Comparison of ENCODE assay signal across 29 mouse cellular contexts in genomic region chr6:134617589-134617988, GRCm38 (mm10). TPM values are rescaled to one million over a fixed set of nuclear protein-coding genes. Genes with fewer than 3 reads are reported as not detected.
DNase-seq lines count a peak whose midpoint lies in the region; TF ChIP-seq lines count a peak whose summit lies in the region.
"Had no signal": no experiment of that assay in that cellular context is flagged by ENCODE, and none has a peak within 500 bp of the region (broad histone marks: within the 10 kb centered on the region; RNA-seq: fewer than 3 reads in every experiment).

No protein-coding gene starts in this region.

- no peak for TF ChIP-seq POLR2A in ES-Bruce4 (IDR thresholded peaks at IDR 0.05; ENCODE audit: insufficient read depth, low read length)
- no peak for TF ChIP-seq POLR2A in brain, embryonic 14.5 days (IDR thresholded peaks at IDR 0.05; ENCODE audit: borderline replicate concordance, extremely low read depth, insufficient read depth, insufficient read length, poor library complexity, severe bottlenecking)

- no peak overlapping the region for H3K27ac ChIP-seq in layer of hippocampus, adult 2 months
- no peak overlapping the region for H3K27ac ChIP-seq in ES-Bruce4 (ENCODE audit: insufficient read depth, low read length)
- H3K27ac ChIP-seq: embryonic facial prominence, embryonic 12.5 days; forebrain, embryonic 15.5 days; heart, embryonic 13.5 days; hindbrain, embryonic 15.5 days; left cerebral cortex, adult 2 months; limb, embryonic 13.5 days; liver, embryonic 12.5 days; midbrain, embryonic 15.5 days; neural tube, embryonic 12.5 days had no signal

- no peak for TF ChIP-seq EP300 in ES-Bruce4 (IDR thresholded peaks at IDR 0.05; ENCODE audit: insufficient read depth, low read depth, low read length)

- peak; percentile 42 for TF ChIP-seq CTCF in layer of hippocampus, adult 2 months (conservative IDR thresholded peaks at IDR 0.05)
- TF ChIP-seq CTCF in E14TG2a.4 (conservative IDR thresholded peaks at IDR 0.05; ENCODE audit: low read length) (peak; percentile 55), ES-Bruce4 (IDR thresholded peaks at IDR 0.05; ENCODE audit: low read depth, low read length) (peak; percentile 14)
- TF ChIP-seq CTCF in brain, embryonic 14.5 days (IDR thresholded peaks at IDR 0.05; ENCODE audit: borderline replicate concordance, extremely low read depth, insufficient read depth, insufficient read length): peak; percentile 1; the same call in 1 of the 2 replicates

- no peaks in the 10 kb centered on the region for H3K36me3 ChIP-seq in E14TG2a.4 (ENCODE audit: insufficient read depth, low read length)
- H3K36me3 ChIP-seq in ES-Bruce4 (ENCODE audit: control insufficient read depth, insufficient read depth, low read length, poor library complexity, severe bottlenecking): no peaks in the 10 kb centered on the region
- H3K36me3 ChIP-seq: embryonic facial prominence, embryonic 12.5 days; forebrain, embryonic 15.5 days; hindbrain, embryonic 15.5 days; limb, embryonic 13.5 days; liver, embryonic 12.5 days; midbrain, embryonic 15.5 days; neural tube, embryonic 12.5 days had no signal

- no peak for DNase-seq in layer of hippocampus, adult 2 months (ENCODE audit: low spot score in 2 of 2)
- DNase-seq in layer of hippocampus, adult 8-10 months (ENCODE audit: low spot score in 2 of 2): no peak
- DNase-seq in brain, embryonic 14.5 days (ENCODE audit: low read depth): no peak
- DNase-seq in adrenal gland, postnatal 4 days (ENCODE audit: low spot score in 2 of 2): no peak
- DNase-seq: adrenal gland, adult 8-10 months; cerebellum, adult 11 months; cerebellum, adult 9-10 months; cerebellum, postnatal 36 days; embryo, embryonic 11 days; heart, postnatal 10 days; kidney, adult 8-10 months; kidney, postnatal 14 days; lung, adult 18-20 months; lung, postnatal 10 days; right cerebral cortex, postnatal 4 days had no signal

- H3K4me1 ChIP-seq in E14TG2a.4 (replicated peaks; ENCODE audit: low read depth, low read length) (peaks cover 52% of the 10 kb centered on the region), ES-Bruce4 (ENCODE audit: control insufficient read depth, insufficient read depth, low read length) (no peaks in the 10 kb centered on the region)
- H3K4me1 ChIP-seq: forebrain, embryonic 15.5 days; hindbrain, embryonic 15.5 days; midbrain, embryonic 15.5 days; neural tube, embryonic 12.5 days had no signal

- H3K27me3 ChIP-seq in E14TG2a.4 (ENCODE audit: insufficient read depth, low read length) (no peaks in the 10 kb centered on the region), ES-Bruce4 (ENCODE audit: control insufficient read depth, insufficient read depth, low read length, poor library complexity, severe bottlenecking) (no peaks in the 10 kb centered on the region)
- H3K27me3 ChIP-seq: CH12.LX; embryonic facial prominence, embryonic 12.5 days; forebrain, embryonic 15.5 days; heart, embryonic 13.5 days; hindbrain, embryonic 15.5 days; limb, embryonic 13.5 days; liver, embryonic 12.5 days; midbrain, embryonic 15.5 days; neural tube, embryonic 12.5 days had no signal

- H3K9ac ChIP-seq in ES-Bruce4 (ENCODE audit: low read depth, poor library complexity, severe bottlenecking): no peak overlapping the region
- H3K9ac ChIP-seq: embryonic facial prominence, embryonic 12.5 days; forebrain, embryonic 15.5 days; heart, embryonic 13.5 days; hindbrain, embryonic 15.5 days; limb, embryonic 13.5 days; liver, embryonic 12.5 days; midbrain, embryonic 15.5 days; neural tube, embryonic 12.5 days had no signal

- H3K9me3 ChIP-seq in E14TG2a.4 (ENCODE audit: low read length) (no peaks in the 10 kb centered on the region), ES-Bruce4 (replicated peaks; ENCODE audit: control insufficient read depth, insufficient read depth, low read length, poor library complexity, severe bottlenecking) (no peaks in the 10 kb centered on the region)
- H3K9me3 ChIP-seq: embryonic facial prominence, embryonic 12.5 days; forebrain, embryonic 15.5 days; heart, embryonic 13.5 days; hindbrain, embryonic 15.5 days; limb, embryonic 13.5 days; liver, embryonic 12.5 days; midbrain, embryonic 15.5 days; neural tube, embryonic 12.5 days had no signal

- no peak overlapping the region for H3K4me3 ChIP-seq in layer of hippocampus, adult 2 months
- H3K4me3 ChIP-seq in E14TG2a.4 (replicated peaks; ENCODE audit: low read length) (no peak overlapping the region), ES-Bruce4 (ENCODE audit: low read depth, low read length) (no peak overlapping the region)
- H3K4me3 ChIP-seq: embryonic facial prominence, embryonic 12.5 days; forebrain, embryonic 15.5 days; heart, embryonic 13.5 days; hindbrain, embryonic 15.5 days; left cerebral cortex, adult 2 months; limb, embryonic 13.5 days; liver, embryonic 12.5 days; midbrain, embryonic 15.5 days; myocyte; neural tube, embryonic 12.5 days had no signal

RNA-seq across cellular contexts. Expression of gene Mansc1, which starts 14.7 kb away (rescaled TPM):
- 1 to 10 TPM; 9.1 TPM for total RNA-seq in layer of hippocampus, adult 2 months (2021)
- total RNA-seq in layer of hippocampus, adult 8-10 months (2022): 10 to 100 TPM in 2 of 4 experiments, 1 to 10 TPM in 2; 8.0 to 11.6 (median 10.4) TPM
- polyA plus RNA-seq in ES-Bruce4 (2011; ENCODE audit: insufficient read depth, insufficient read length, low read depth, missing spikeins): 2.7 and 3.3 TPM in 2 replicates
- 1.4 and 1.6 TPM in 2 replicates for polyA plus RNA-seq in brain, embryonic 14.5 days (2012; rRNA removed)
- total RNA-seq in adrenal gland, postnatal 4 days (2021): 10 to 100 TPM in 1 of 2 experiments, 1 to 10 TPM in 1; 8.8 to 10.0 TPM
- total RNA-seq: CH12.LX had no signal
- polyA plus RNA-seq: C2C12, myocyte had no signal

RNA-seq across cellular contexts. Expression of gene Borcs5, which starts 21.7 kb away (rescaled TPM):
- 10 to 100 TPM; 36.3 to 40.7 TPM for total RNA-seq in layer of hippocampus, adult 2 months (2021)
- total RNA-seq in layer of hippocampus, adult 8-10 months (2022): 10 to 100 TPM; 32.1 to 39.9 (median 34.0) TPM
- polyA plus RNA-seq in ES-Bruce4 (2011; ENCODE audit: insufficient read depth, insufficient read length, low read depth, missing spikeins): 4.8 and 5.7 TPM in 2 replicates
- polyA plus RNA-seq in brain, embryonic 14.5 days (2012; rRNA removed): 28.3 and 32.4 TPM in 2 replicates
- 10 to 100 TPM; 13.8 to 14.8 TPM for total RNA-seq in adrenal gland, postnatal 4 days (2021)

RNA-seq across cellular contexts. Expression of gene Lrp6, which starts 50.8 kb away (rescaled TPM):
- total RNA-seq in layer of hippocampus, adult 2 months (2021): 10 to 100 TPM; 49.2 to 54.5 TPM
- 10 to 100 TPM; 49.4 to 62.8 (median 50.2) TPM for total RNA-seq in layer of hippocampus, adult 8-10 months (2022)
- polyA plus RNA-seq in ES-Bruce4 (2011; ENCODE audit: insufficient read depth, insufficient read length, low read depth, missing spikeins): 46.3 and 53.8 TPM in 2 replicates
- 27.4 and 31.5 TPM in 2 replicates for polyA plus RNA-seq in brain, embryonic 14.5 days (2012; rRNA removed)
- 10 to 100 TPM; 87.0 to 90.5 TPM for total RNA-seq in adrenal gland, postnatal 4 days (2021)

Comparison
In these comparisons a context has a peak if more than half of its experiments do, and no peak if none do; other contexts are left out.
1. CTCF ChIP-seq: peak in every context shown above with its lines; median percentile 55 in E14TG2a.4; 42 in layer of hippocampus, adult 2 months; 14 in ES-Bruce4; 1 in brain, embryonic 14.5 days.